Mouse (Mus musculus): ENCODE measurements around the gene Gpr89. TPM values are rescaled to one million over a fixed set of nuclear protein-coding genes. Genes with fewer than 3 reads are reported as not detected.

Gene Gpr89
- total and polyA plus RNA-seq, 2 experiments from 2014 or later: 34.9 to 40.3 TPM

DNA sequence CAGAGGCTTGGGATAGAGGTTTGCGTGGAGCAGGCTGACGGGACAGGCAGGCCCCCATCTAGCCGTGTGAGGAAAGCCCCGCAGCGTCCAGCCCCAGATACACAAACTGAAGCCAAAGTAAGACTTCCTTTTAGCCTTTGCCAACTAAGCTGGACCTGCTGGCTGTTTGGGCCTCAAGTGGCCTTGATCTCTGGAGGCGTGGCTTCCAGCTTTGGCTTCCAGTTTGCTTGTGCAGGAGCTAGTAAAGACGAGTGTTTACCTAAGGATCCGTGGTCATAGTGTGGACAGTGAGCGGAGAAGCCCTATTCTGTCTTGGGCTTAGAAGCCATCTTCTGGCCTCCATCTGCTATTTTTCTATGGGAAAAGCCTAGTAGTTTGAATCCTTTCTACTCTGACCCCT, 59.3 kb downstream of the Gpr89 start:
- no peaks in the 10 kb centered on the region for H3K36me3 ChIP-seq (ENCODE audit: insufficient read depth, low read length)
- H3K27me3 ChIP-seq (ENCODE audit: insufficient read depth, low read length): no peaks in the 10 kb centered on the region
- no peaks in the 10 kb centered on the region for H3K9me3 ChIP-seq (ENCODE audit: low read length)
- no peak for TF ChIP-seq CTCF (IDR thresholded peaks at IDR 0.05; ENCODE audit: low read depth)
- DNase-seq (ENCODE audit: low spot score) (no peak), ATAC-seq (no peak)
- H3K27ac ChIP-seq: no peak overlapping the region
- no peak overlapping the region for H3K9ac ChIP-seq (replicated peaks; ENCODE audit: low read length)
- no peak overlapping the region for H3K4me3 ChIP-seq (ENCODE audit: low read length)
- no peak overlapping the region for H3K4me2 ChIP-seq (ENCODE audit: low read depth, low read length)
- WGBS: 81% methylated on average over 9 of the region's 9 CpGs
- H3K4me1 ChIP-seq (ENCODE audit: insufficient read depth, low read length): no peaks in the 10 kb centered on the region

DNA sequence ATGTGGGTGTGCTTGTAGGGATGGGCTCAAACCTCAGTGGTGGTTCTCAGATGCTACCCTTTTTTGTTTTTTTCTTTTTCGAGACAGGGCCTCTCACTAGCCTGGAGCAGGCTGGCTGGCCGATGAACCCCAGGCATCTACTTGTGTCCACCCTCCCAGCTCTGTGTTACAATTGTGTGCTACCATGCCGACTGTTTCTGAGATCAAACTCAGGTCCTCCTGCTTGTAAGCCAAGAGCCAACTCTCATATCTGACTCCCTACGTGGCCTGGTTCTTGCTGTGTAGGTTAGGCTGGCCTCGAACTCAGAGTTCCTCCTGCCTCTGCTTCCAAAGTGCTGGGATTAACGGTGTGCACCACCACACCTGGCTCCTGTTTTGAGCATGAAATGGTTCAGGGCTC, 60.0 kb downstream of the Gpr89 start:
- Histone ChIP-seq H3K27me3 (ENCODE audit: insufficient read depth, low read length) (no peaks in the 10 kb centered on the region), H3K9ac (replicated peaks; ENCODE audit: low read length) (no peak overlapping the region), H3K4me3 (ENCODE audit: low read length) (no peak overlapping the region), H3K27ac (no peak overlapping the region), H3K4me2 (ENCODE audit: low read depth, low read length) (no peak overlapping the region), H3K9me3 (ENCODE audit: low read length) (no peaks in the 10 kb centered on the region), H3K4me1 (ENCODE audit: insufficient read depth, low read length) (no peaks in the 10 kb centered on the region), H3K36me3 (ENCODE audit: insufficient read depth, low read length) (no peaks in the 10 kb centered on the region)
- no peak for DNase-seq (ENCODE audit: low spot score)
- ATAC-seq: no peak
- TF ChIP-seq CTCF (IDR thresholded peaks at IDR 0.05; ENCODE audit: low read depth): no peak
- WGBS: 94% methylated on average over 6 of the region's 6 CpGs

GRCm38 (mm10) chr3:96838996-96839645, 66.0 kb downstream of the Gpr89 start:
- TF ChIP-seq CTCF (IDR thresholded peaks at IDR 0.05; ENCODE audit: low read depth): no peak
- no peak for DNase-seq (ENCODE audit: low spot score)
- Histone ChIP-seq H3K36me3 (ENCODE audit: insufficient read depth, low read length) (no peaks in the 10 kb centered on the region), H3K4me2 (ENCODE audit: low read depth, low read length) (no peak overlapping the region), H3K27ac (no peak overlapping the region), H3K4me1 (ENCODE audit: insufficient read depth, low read length) (no peaks in the 10 kb centered on the region), H3K9ac (replicated peaks; ENCODE audit: low read length) (no peak overlapping the region), H3K4me3 (ENCODE audit: low read length) (no peak overlapping the region), H3K27me3 (ENCODE audit: insufficient read depth, low read length) (no peaks in the 10 kb centered on the region), H3K9me3 (ENCODE audit: low read length) (no peaks in the 10 kb centered on the region)
- no peak for ATAC-seq
- WGBS: 83% methylated on average over 7 of the region's 7 CpGs

DNA sequence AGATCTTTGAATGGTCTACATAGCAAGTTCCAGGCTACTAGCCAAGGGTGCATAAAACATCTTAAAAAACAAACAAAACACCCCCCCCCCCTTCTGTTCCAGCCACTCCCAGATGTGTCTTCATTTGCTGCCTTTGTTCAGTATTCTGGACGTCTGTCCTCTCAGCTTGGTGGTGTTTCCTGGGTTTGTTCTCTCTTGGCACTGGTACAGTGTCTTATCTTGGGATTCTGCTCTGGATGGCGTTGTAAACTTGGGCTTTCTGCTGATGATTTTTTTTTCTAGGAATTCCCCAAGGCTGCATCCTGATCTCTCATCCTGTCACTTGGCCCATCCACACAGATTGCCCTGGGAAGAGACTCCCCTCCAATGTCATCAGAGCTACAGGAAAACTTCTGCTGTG, 68.7 kb downstream of the Gpr89 start:
- Histone ChIP-seq H3K4me2 (ENCODE audit: low read depth, low read length) (no peak overlapping the region), H3K36me3 (ENCODE audit: insufficient read depth, low read length) (no peaks in the 10 kb centered on the region), H3K27ac (no peak overlapping the region), H3K4me1 (ENCODE audit: insufficient read depth, low read length) (no peaks in the 10 kb centered on the region), H3K27me3 (ENCODE audit: insufficient read depth, low read length) (no peaks in the 10 kb centered on the region), H3K9me3 (ENCODE audit: low read length) (no peaks in the 10 kb centered on the region), H3K9ac (replicated peaks; ENCODE audit: low read length) (no peak overlapping the region), H3K4me3 (ENCODE audit: low read length) (no peak overlapping the region)
- 54% methylated on average over 2 of the region's 2 CpGs for WGBS
- ATAC-seq (no peak), DNase-seq (ENCODE audit: low spot score) (no peak)
- no peak for TF ChIP-seq CTCF (IDR thresholded peaks at IDR 0.05; ENCODE audit: low read depth)

GRCm38 (mm10) chr3:96834587-96835348, 70.4 kb downstream of the Gpr89 start:
- TF ChIP-seq CTCF (IDR thresholded peaks at IDR 0.05; ENCODE audit: low read depth): no peak
- no peak overlapping the region for H3K27ac ChIP-seq
- ATAC-seq (no peak), DNase-seq (ENCODE audit: low spot score) (no peak)
- no peaks in the 10 kb centered on the region for H3K36me3 ChIP-seq (ENCODE audit: insufficient read depth, low read length)
- H3K4me2 ChIP-seq (ENCODE audit: low read depth, low read length): no peak overlapping the region
- H3K9me3 ChIP-seq (ENCODE audit: low read length): no peaks in the 10 kb centered on the region
- H3K4me3 ChIP-seq (ENCODE audit: low read length): no peak overlapping the region
- no peaks in the 10 kb centered on the region for H3K27me3 ChIP-seq (ENCODE audit: insufficient read depth, low read length)
- WGBS: 72% methylated on average over 7 of the region's 7 CpGs
- H3K4me1 ChIP-seq (ENCODE audit: insufficient read depth, low read length): no peaks in the 10 kb centered on the region
- H3K9ac ChIP-seq (replicated peaks; ENCODE audit: low read length): no peak overlapping the region

- WGBS: 25% methylated on average over 5 of the region's 5 CpGs
Observed at GRCm38 (mm10) chr3:96832930-96833329, 72.2 kb downstream of the Gpr89 start.

DNA sequence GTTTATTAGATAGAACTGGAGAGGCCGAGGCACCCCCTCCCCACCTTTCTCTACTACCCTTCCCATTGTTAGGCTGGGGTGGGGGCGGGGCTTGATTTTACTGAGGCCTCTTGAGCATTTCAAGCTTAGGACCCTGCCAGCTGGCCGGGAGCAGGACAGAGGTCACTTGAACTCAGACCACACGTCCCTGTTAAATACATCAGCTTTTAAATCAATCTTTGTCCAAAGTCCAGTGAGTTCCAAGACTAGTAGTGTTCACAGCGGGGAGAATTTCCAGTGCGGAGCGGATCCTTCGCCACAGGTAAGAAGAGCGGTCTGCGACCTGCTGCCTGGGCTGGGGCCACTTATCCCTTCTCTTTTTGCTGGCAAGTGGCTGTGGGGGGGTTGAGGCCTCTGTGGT, 75.3 kb downstream of the Gpr89 start:
- DNase-seq (ENCODE audit: low spot score) (no peak), ATAC-seq (no peak)
- H3K9ac ChIP-seq (replicated peaks; ENCODE audit: low read length): no peak overlapping the region
- 0 out of 2 replicates have a peak, but pooled peaks cover 5% of the 10 kb centered on the region for H3K4me1 ChIP-seq (ENCODE audit: insufficient read depth, low read length)
- H3K4me3 ChIP-seq (ENCODE audit: low read length): no peak overlapping the region
- H3K4me2 ChIP-seq (ENCODE audit: low read depth, low read length): no peak overlapping the region
- WGBS: 82% methylated on average over 10 of the region's 10 CpGs
- H3K27ac ChIP-seq: no peak overlapping the region
- H3K36me3 ChIP-seq (ENCODE audit: insufficient read depth, low read length): no peaks in the 10 kb centered on the region
- no peak for TF ChIP-seq CTCF (IDR thresholded peaks at IDR 0.05; ENCODE audit: low read depth)
- no peaks in the 10 kb centered on the region for H3K27me3 ChIP-seq (ENCODE audit: insufficient read depth, low read length)
- no peaks in the 10 kb centered on the region for H3K9me3 ChIP-seq (ENCODE audit: low read length)

More at GRCm38 (mm10) chr3:96832930-96833329, 72.2 kb downstream of the Gpr89 start:
- H3K9ac ChIP-seq (replicated peaks; ENCODE audit: low read length): no peak overlapping the region
- no peak for TF ChIP-seq CTCF (IDR thresholded peaks at IDR 0.05; ENCODE audit: low read depth)
- no peak overlapping the region for H3K27ac ChIP-seq
- DNase-seq (ENCODE audit: low spot score) (no peak), ATAC-seq (no peak)
- H3K36me3 ChIP-seq (ENCODE audit: insufficient read depth, low read length): no peaks in the 10 kb centered on the region
- no peak overlapping the region for H3K4me3 ChIP-seq (ENCODE audit: low read length)
- no peaks in the 10 kb centered on the region for H3K27me3 ChIP-seq (ENCODE audit: insufficient read depth, low read length)
- 0 out of 2 replicates have a peak, but pooled peaks cover 5% of the 10 kb centered on the region for H3K4me1 ChIP-seq (ENCODE audit: insufficient read depth, low read length)
- H3K4me2 ChIP-seq (ENCODE audit: low read depth, low read length): no peak overlapping the region
- H3K9me3 ChIP-seq (ENCODE audit: low read length): no peaks in the 10 kb centered on the region

Data from hindbrain, postnatal 0 days (tissue).